Mouse (Mus musculus) stomach, adult 2 months (tissue): ENCODE data around the gene Rgl3. TPM values are rescaled to one million over a fixed set of nuclear protein-coding genes. Genes with fewer than 3 reads are reported as not detected.

Experiments
- polyA plus RNA-seq: library from polyadenylated mRNA; depleted of rRNA; stranded (reverse); fragments of >200 nt; gene quantifications from 2 replicates; pipeline ENCODE4 v1.2.3, GENCODE M21; 2012; rRNA removed

The Rgl3 gene
- polyA plus RNA-seq, result 27.3 and 31.9 TPM in 2 replicates

DNA sequence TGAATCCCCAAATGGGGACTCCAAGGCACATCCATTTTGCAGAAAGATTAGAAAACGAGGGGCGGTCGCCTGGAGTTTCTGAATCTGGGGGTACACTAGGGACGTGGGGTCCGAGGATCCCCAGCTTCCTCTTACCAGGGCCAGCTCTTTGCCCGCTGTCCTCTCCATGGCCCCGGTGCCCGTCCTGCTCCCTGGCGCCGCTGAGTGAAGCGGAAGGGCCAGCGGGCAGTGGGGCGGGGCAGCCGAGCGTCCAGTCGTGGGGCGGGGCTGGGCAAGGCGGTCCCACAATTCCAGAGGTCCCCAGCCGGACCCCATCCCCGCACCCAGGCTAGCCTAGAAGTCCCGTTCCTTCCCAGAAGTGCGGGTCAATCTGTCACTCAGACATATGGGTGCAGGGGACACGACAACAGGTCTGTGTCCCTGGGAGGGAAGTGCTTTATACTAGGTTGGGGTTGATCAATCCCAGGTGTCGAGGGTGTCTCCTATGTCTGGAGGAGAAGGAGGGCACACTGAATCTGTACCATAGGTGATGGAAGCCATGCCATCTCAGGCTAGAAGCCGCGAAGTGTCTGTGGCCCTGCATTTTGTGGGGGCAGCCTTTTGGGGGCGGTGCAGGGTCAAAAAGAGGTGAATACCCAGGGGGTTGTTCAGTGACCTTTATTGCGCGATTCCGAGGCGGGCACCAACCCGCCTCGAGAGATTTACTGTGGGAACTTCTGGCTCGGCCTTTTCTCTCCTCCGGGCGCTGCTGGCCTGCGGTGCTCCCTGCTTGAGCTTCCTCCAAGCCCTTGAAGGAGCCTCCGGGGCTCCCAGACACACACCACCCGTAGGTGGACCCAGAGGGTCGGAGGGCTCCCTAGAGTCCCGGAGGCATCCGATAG is at the start of gene Rgl3:
Rgl3 (minus strand) TSS at position 217 of the 881 bp plus-strand sequence.

DNA sequence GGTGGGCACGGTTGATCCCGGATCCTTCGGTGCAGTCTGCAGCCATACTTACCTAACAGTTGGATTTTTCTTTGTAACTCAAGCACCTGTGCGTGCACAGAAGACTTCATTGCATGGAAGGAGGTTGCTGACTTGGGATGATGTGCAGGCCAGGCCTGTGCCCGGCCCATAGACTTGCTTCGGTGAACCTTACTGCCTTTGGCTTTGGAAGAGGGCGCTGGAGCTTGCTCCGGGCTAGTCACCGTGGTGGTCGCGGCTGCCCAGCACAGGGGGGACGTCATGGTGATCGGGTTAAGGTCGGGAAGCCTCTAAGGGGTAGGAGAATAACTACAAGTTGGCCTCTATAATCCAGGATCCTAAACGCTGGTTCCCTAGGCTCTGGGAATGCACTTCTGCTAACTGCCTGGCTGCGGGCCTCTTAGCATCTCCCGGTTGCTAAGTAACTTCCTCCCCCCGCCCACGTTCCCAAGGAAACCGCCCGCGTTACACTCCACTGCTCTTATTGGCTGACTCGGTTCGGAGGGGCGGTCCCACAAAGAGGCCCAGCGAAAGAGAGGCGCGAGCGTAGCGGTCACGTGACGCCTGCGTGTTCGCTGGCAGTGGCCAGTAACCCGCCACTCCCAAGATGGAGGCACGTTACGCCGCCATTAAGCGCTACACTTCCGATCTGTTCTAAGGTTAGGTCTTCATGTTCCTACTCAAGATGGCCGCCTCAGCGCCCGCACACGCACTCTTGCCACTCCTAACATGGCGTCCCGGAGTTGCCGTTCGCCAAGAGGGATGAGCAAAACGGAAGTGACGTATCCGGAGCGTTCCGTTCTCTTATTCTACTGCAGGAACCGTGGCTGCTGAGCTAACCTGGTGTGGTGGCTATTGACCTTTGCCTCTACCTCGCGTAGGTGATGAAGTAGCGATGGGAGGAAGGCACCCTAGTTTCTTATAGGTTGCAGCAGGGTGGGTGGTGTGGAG is 13.2 kb upstream of the Rgl3 start, which contains the start of the genes Ccdc151 and Prkcsh:
Ccdc151 (minus strand) TSS at position 441 of the 969 bp plus-strand sequence.
Prkcsh (plus strand) TSS at position 613 of the 969 bp plus-strand sequence.

DNA sequence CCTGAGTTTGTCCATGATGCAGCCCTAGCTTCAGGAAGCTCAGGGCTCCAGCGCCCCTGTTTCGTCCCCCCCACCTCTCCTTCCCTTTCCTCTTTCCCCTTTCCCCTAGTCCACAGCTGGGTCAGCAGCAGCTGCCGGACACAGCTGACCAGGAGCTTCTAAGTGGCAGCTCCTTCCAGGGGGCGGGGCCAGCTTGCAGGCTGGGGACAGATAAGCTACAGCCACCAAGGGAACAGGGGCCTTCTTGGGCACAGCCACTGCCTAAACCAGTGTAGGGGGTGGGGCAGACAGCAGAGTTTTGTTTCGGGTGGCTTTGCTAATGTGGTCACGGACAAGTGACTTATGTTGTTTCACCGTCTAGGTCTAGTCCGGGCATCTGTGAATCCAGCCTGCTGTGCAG is 25.8 kb downstream of the Rgl3 start, which contains the start of gene Epor:
Epor (minus strand) TSS at position 90 of the 400 bp plus-strand sequence.

DNA sequence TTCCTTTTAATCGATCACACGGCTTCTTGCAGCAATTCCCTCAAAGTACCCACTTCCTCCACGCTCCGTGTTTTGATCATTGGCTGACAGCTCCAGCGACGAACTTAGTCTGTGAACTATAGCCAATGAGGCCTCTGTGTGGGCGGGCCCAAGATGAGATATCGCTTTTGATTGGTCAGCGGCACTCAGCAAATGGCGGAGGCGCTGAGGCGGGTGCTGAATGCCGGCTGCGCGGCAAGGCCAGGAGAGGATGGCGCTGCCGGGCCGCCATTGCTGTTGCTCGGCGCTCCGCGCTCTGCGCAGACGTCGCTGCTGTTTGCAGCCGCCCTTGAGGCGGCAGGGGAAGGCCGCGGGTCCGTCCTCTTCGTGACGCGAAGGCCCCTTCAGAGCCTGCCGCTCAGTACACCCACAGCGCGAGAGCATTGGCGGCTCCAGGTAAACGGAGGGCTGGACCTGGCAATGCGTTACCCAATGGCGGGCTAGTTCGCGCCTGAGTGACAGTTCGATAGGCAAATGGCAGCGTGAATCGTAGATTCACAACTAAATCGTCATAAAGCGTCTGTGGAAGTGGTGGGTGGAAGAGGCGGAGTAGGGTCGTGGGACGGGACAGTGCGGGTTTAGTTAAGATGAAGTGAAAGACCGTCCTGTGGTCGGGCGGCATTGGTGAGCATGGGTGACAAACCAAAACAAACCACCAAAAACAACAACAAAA is 33.5 kb downstream of the Rgl3 start, which contains the start of gene Swsap1:
Swsap1 (plus strand) TSS at position 186 of the 712 bp plus-strand sequence.

DNA sequence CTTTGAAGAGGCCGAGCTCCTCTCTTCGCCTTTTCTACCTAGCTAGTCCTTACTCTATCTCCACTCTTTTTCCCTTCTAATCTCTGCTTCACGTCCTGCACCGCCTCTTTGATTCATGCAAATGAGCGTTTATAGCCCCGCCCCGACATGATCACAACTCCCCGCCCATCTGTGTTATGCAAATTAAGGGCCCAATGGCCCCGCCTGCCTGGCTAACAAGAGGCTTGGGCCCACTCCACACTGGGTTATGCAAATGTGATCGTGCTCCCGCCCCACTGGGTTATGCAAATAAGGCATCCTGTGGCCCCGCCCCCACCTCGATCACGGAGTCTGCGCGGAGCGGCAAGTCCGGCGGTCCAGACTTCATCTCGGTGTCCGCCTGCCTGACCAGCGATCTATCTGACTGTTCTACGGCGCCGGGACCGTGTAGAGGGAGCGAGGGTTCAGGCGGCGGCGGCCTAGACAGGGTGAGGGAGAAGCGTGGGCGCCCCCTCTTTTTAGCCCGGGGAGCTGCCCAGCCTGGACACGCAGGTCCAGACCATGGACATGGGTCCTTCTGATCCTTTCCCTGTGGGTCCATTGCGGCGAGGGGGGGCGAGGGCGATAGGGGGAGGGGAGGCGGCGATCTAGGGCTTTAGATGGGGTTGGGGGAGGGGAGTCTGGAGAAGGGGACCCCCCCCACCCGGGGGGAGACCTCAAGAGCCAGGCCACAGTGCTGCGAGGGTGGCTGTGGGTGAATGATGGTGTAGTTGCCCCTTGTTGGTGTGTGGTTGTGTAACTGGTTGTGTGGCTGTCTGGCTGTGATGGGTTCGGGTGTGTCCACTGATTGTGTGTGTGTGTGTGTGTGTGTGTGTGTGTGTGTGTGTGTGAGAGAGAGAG is 52.3 kb downstream of the Rgl3 start, which contains the start of gene Plppr2:
Plppr2 (plus strand) TSS at position 342 of the 879 bp plus-strand sequence.

DNA sequence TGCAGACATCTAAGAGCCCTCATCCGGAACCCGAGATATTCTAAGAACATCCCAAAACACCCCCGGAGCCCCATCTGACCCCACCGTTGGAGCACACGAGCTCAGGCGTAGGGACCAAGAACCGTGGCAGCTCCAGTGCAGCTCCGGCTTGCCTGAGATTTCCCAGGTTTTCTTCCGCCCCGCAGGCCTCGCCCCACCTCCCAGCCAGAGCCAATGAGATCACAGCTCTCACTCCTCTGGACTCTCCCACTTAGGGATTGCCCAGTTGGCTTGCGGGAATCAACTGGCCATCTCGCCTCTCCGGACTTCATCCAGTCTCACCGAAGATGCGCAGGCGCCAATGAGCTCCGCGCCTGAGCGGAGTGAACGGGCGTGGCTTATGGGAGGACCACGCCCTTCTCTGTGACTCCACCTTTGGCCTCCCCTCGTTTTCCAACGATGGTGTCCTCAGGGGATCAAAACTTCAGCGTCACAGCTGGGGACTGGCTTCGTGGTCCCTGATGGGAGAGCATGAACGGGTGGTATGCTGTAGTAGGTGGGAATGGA is 62.0 kb downstream of the Rgl3 start, which contains the start of the genes Ccdc159 and Tmem205:
Ccdc159 (plus strand) TSS at position 264 of the 546 bp plus-strand sequence.
Tmem205 (minus strand) TSS at position 349 of the 546 bp plus-strand sequence.

Other genes starting within 250 kb of the Rgl3 start
- gene Spc24, start 229.1 kb downstream of the Rgl3 start, polyA plus RNA-seq, result 3.7 and 4.8 TPM in 2 replicates
- 25.1 and 27.5 TPM in 2 replicates for gene Kank2, start 190.7 kb downstream of the Rgl3 start, polyA plus RNA-seq
- 3.4 and 4.1 TPM in 2 replicates for gene Angptl8, start 153.9 kb downstream of the Rgl3 start, polyA plus RNA-seq
- gene Dock6, start 136.8 kb downstream of the Rgl3 start, polyA plus RNA-seq, result 34.1 and 43.0 TPM in 2 replicates
- gene Rab3d, start 71.3 kb downstream of the Rgl3 start, polyA plus RNA-seq, result 153 and 157 TPM in 2 replicates
- gene Ccdc159, start 62.0 kb downstream of the Rgl3 start, polyA plus RNA-seq, result 1.5 and 1.9 TPM in 2 replicates
- gene Tmem205, start 61.9 kb downstream of the Rgl3 start, polyA plus RNA-seq, result 106 and 127 TPM in 2 replicates
- gene Plppr2, start 52.4 kb downstream of the Rgl3 start, polyA plus RNA-seq, result 9.0 and 10.0 TPM in 2 replicates
- 4.9 and 6.1 TPM in 2 replicates for gene Swsap1, start 33.7 kb downstream of the Rgl3 start, polyA plus RNA-seq
- 1.6 and 2.4 TPM in 2 replicates for gene Epor, start 25.9 kb downstream of the Rgl3 start, polyA plus RNA-seq
- not detected in 2 replicates for gene Ccdc151, start 13.2 kb upstream of the Rgl3 start, polyA plus RNA-seq
- gene Prkcsh, start 13.4 kb upstream of the Rgl3 start, polyA plus RNA-seq, result 51.0 and 53.4 TPM in 2 replicates
- 0.21 and 0.30 TPM in 2 replicates for gene Elavl3, start 62.6 kb upstream of the Rgl3 start, polyA plus RNA-seq
- not detected in 2 replicates for gene Gm49318, start 81.8 kb upstream of the Rgl3 start, polyA plus RNA-seq
- gene Zfp653, start 81.9 kb upstream of the Rgl3 start, polyA plus RNA-seq, result 7.2 and 7.4 TPM in 2 replicates
- gene Ecsit, start 96.0 kb upstream of the Rgl3 start, polyA plus RNA-seq, result 28.0 and 28.9 TPM in 2 replicates
- 574 and 943 TPM in 2 replicates for gene Cnn1, start 109.8 kb upstream of the Rgl3 start, polyA plus RNA-seq
- 106 and 132 TPM in 2 replicates for gene Elof1, start 127.7 kb upstream of the Rgl3 start, polyA plus RNA-seq
- gene Acp5, start 146.3 kb upstream of the Rgl3 start, polyA plus RNA-seq, result 54.2 and 73.9 TPM in 2 replicates
- gene Pigyl, start 167.4 kb upstream of the Rgl3 start, polyA plus RNA-seq, result 42.9 and 45.4 TPM in 2 replicates
- not detected in 2 replicates for gene Zfp872, start 198.6 kb upstream of the Rgl3 start, polyA plus RNA-seq
- 1.3 and 6.8 TPM in 2 replicates for gene Zfp809, start 236.3 kb upstream of the Rgl3 start, polyA plus RNA-seq